Mouse (Mus musculus) heart, postnatal 14 days (tissue): Measurements from ENCODE around the gene Flnb. TPM values are rescaled to one million over a fixed set of nuclear protein-coding genes. Genes with fewer than 3 reads are reported as not detected.

Experiments
- DNase-seq, 2 experiments: peaks; one replicate each; pipeline ENCODE4 v3.0.0; 2021 to 2022
- intact Hi-C: fragments of 180-260 bp; cut with DNase I; formaldehyde crosslinking; loops from one replicate; pipeline ENCODE4 v1.15.1; 2025
- total RNA-seq, 2 experiments: library from RNA; stranded (reverse); gene quantifications; 2 replicates each; pipeline ENCODE4 v1.2.3; 2021

Gene Flnb
- total RNA-seq, 2 experiments from 2014 or later: 32.5 to 36.3 TPM

- intact Hi-C loops: no loop called here
- no peak for DNase-seq
Measured at GRCm38 (mm10) chr14:7858430-7858829, 40.7 kb downstream of the Flnb start.

- intact Hi-C loops: no loop called here
Measured at GRCm38 (mm10) chr14:7860525-7861154, 42.9 kb downstream of the Flnb start.

GRCm38 (mm10) chr14:7861275-7861674, 43.5 kb downstream of the Flnb start:
- intact Hi-C loops: no loop called here
- DNase-seq: no peak

More at GRCm38 (mm10) chr14:7860525-7861154, 42.9 kb downstream of the Flnb start:
- DNase-seq: no peak

GRCm38 (mm10) chr14:7862226-7862625, 44.5 kb downstream of the Flnb start:
- DNase-seq: no peak
- intact Hi-C loops: no loop called here

- no peak for DNase-seq
- intact Hi-C loops: no loop called here
Measured at GRCm38 (mm10) chr14:7863199-7863598, 45.4 kb downstream of the Flnb start.

- DNase-seq: peak in 1 of 2 experiments; percentile 15
- intact Hi-C loops: no loop called here
Measured at GRCm38 (mm10) chr14:7863871-7864505, 46.2 kb downstream of the Flnb start.

GRCm38 (mm10) chr14:7864506-7864899, 46.7 kb downstream of the Flnb start:
- intact Hi-C loops: no loop called here

GRCm38 (mm10) chr14:7867224-7867623, 49.5 kb downstream of the Flnb start:
- no peak for DNase-seq
- intact Hi-C loops: loop anchor here (2.0 kb wide), 1 partner anchor 48 kb away; no protein-coding TSS in a partner anchor

More at GRCm38 (mm10) chr14:7864506-7864899, 46.7 kb downstream of the Flnb start:
- no peak for DNase-seq

GRCm38 (mm10) chr14:7867841-7868240, 50.1 kb downstream of the Flnb start:
- DNase-seq: no peak
- intact Hi-C loops: loop anchor here (2.0 kb wide), 1 partner anchor 49 kb away; no protein-coding TSS in a partner anchor

- no peak for DNase-seq
- intact Hi-C loops: no loop called here
Measured at GRCm38 (mm10) chr14:7869796-7870195, 52.0 kb downstream of the Flnb start.

GRCm38 (mm10) chr14:7873552-7873951, 55.8 kb downstream of the Flnb start:
- no peak for DNase-seq
- intact Hi-C loops: no loop called here

GRCm38 (mm10) chr14:7874495-7874894, 56.7 kb downstream of the Flnb start:
- intact Hi-C loops: no loop called here
- no peak for DNase-seq

- no peak for DNase-seq
- intact Hi-C loops: no loop called here
Measured at GRCm38 (mm10) chr14:7877957-7878356, 60.2 kb downstream of the Flnb start.

GRCm38 (mm10) chr14:7880389-7880788, 62.6 kb downstream of the Flnb start:
- intact Hi-C loops: no loop called here
- DNase-seq: no peak

- intact Hi-C loops: no loop called here
- no peak for DNase-seq
Measured at GRCm38 (mm10) chr14:7881533-7881932, 63.8 kb downstream of the Flnb start.

GRCm38 (mm10) chr14:7882050-7882449, 64.3 kb downstream of the Flnb start:
- intact Hi-C loops: no loop called here
- no peak for DNase-seq

GRCm38 (mm10) chr14:7884158-7884557, 66.4 kb downstream of the Flnb start:
- intact Hi-C loops: no loop called here

GRCm38 (mm10) chr14:7884841-7885240, 67.1 kb downstream of the Flnb start:
- DNase-seq: no peak
- intact Hi-C loops: no loop called here

More at GRCm38 (mm10) chr14:7884158-7884557, 66.4 kb downstream of the Flnb start:
- DNase-seq: no peak

- DNase-seq: no peak
- intact Hi-C loops: no loop called here
Measured at GRCm38 (mm10) chr14:7885540-7885939, 67.8 kb downstream of the Flnb start.

- intact Hi-C loops: loop anchor here (2.0 kb wide), 1 partner anchor 63 kb away; no protein-coding TSS in a partner anchor
- no peak for DNase-seq
Measured at GRCm38 (mm10) chr14:7886008-7886407, 68.3 kb downstream of the Flnb start.

GRCm38 (mm10) chr14:7887171-7887570, 69.4 kb downstream of the Flnb start:
- DNase-seq: no peak
- intact Hi-C loops: loop anchor here (2.0 kb wide), 1 partner anchor 64 kb away; no protein-coding TSS in a partner anchor

- no peak for DNase-seq
- intact Hi-C loops: no loop called here
Measured at GRCm38 (mm10) chr14:7888294-7888693, 70.5 kb downstream of the Flnb start.
